Mouse (Mus musculus) forebrain, embryonic 11.5 days (tissue): ENCODE data around the gene Ccdc88c. TPM values are rescaled to one million over a fixed set of nuclear protein-coding genes. Genes with fewer than 3 reads are reported as not detected.

Experiments
- ATAC-seq: fragments of 200-750 bp; cut with Nextera tagmentation; replicated peaks from 2 replicates; pipeline ENCODE4 v1.8.0; 2017; ENCODE audit warnings: moderate TSS enrichment; ENCODE audit not compliant: low FRiP score
- DNase-seq: peaks from one replicate; pipeline ENCODE4 v3.0.0-alpha.2; 2017; ENCODE audit warnings: low spot score
- H3K27ac ChIP-seq: fragments of 300-500 bp; sonication (generic); 2 replicates; pipeline ENCODE4 v1.5.1; 2014; ENCODE audit warnings: low read depth, low read length
- H3K27me3 ChIP-seq: fragments of 300-500 bp; sonication (generic); 2 replicates; pipeline ENCODE4 v1.6.1; 2014; ENCODE audit warnings: mild to moderate bottlenecking, low read length, mixed read lengths; ENCODE audit not compliant: control insufficient read depth, insufficient read depth
- H3K36me3 ChIP-seq: fragments of 300-500 bp; sonication (generic); 2 replicates; pipeline ENCODE4 v1.6.1; 2014; ENCODE audit warnings: mild to moderate bottlenecking, low read length, moderate library complexity, mixed read lengths; ENCODE audit not compliant: control insufficient read depth, insufficient read depth
- H3K4me1 ChIP-seq: fragments of 300-500 bp; sonication (generic); replicated peaks from 2 replicates; pipeline ENCODE4 v1.6.1; 2014; ENCODE audit warnings: low read length, mixed read lengths; ENCODE audit not compliant: control insufficient read depth, insufficient read depth
- H3K4me2 ChIP-seq: fragments of 300-500 bp; sonication (generic); 2 replicates; pipeline ENCODE4 v1.6.1; 2014; ENCODE audit warnings: low read depth, mild to moderate bottlenecking, low read length, moderate library complexity, mixed read lengths; ENCODE audit not compliant: severe bottlenecking
- H3K4me3 ChIP-seq: fragments of 300-500 bp; sonication (generic); 2 replicates; pipeline ENCODE4 v1.5.1; 2014; ENCODE audit warnings: low read depth, low read length
- H3K9ac ChIP-seq: fragments of 300-500 bp; sonication (generic); 2 replicates; pipeline ENCODE4 v1.6.1; 2014; ENCODE audit warnings: low read length
- H3K9me3 ChIP-seq: fragments of 300-500 bp; sonication (generic); 2 replicates; pipeline ENCODE4 v1.6.1; 2016; ENCODE audit warnings: low read length, mixed read lengths; ENCODE audit not compliant: control insufficient read depth
- WGBS: fragments of 180-500 bp; shearing (Covaris S2); extraction: QIAGEN DNeasy Blood & Tissue Kit; methylation state at CpG from one replicate; pipeline ENCODE4 v1.1.7; 2014; 5-methylcytosine and 5-hydroxymethylcytosine counted together
- polyA plus RNA-seq: library from polyadenylated mRNA; unstranded; fragments of >200 nt; fragmentation: Nextera tagmentation; extraction: Ambion mirVana; gene quantifications from 2 replicates; pipeline ENCODE4 v1.2.1, GENCODE M21; 2014

Ccdc88c gene
- polyA plus RNA-seq, 1 experiment from 2014 or later, result 27.7 TPM

DNA sequence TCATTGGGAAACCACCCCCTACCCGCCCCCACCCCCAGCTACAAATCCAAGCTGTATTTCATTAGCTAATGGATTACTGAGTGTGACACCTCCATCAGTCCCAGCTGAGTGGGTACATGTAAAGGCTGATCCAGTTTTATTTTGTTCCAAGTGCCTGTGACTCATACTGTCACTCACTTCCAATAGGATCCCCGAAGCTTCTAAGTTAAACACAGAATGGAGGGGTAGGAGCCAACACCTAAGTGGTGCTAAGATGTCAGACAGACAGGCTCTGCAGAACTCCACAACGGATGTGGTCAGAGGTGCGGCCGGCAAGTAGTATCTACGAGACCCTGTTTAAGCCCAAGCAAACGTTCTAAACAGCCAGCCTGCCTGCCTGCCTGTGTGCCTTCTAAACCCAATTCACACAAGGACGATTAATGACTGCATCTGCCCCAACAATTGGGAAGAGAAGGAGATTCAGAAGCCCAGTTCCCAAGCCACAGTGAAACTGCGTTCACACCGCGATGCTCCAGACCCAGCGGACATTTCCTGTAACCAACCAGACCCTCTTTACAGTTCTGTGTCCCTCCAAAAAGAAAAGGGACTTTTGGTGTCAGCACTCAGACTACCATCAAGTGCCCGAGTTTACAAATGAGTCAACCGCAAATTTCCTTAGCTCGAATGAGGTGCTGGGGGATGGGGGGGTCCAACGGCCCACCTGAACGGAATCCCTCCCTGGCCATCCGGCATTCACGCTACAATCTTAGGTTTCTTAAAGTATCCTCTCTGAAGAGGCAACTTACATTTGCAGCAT is 1.2 kb downstream of the Ccdc88c start:
- Histone ChIP-seq H3K36me3 (no peaks in the 10 kb centered on the region), H3K9ac (peak overlapping the region; percentile 98), H3K4me2 (peak overlapping the region; percentile 70), H3K4me1 (peaks cover 14% of the 10 kb centered on the region; the same call in 1 of the 2 replicates), H3K4me3 (peak overlapping the region; percentile 78), H3K27ac (peak overlapping the region; percentile 12; the same call in 1 of the 2 replicates), H3K27me3 (no peaks in the 10 kb centered on the region), H3K9me3 (no peaks in the 10 kb centered on the region)
- under 1% methylated on average over 19 of the region's 19 CpGs for WGBS
- DNase-seq (no peak), ATAC-seq (no peak)

DNA sequence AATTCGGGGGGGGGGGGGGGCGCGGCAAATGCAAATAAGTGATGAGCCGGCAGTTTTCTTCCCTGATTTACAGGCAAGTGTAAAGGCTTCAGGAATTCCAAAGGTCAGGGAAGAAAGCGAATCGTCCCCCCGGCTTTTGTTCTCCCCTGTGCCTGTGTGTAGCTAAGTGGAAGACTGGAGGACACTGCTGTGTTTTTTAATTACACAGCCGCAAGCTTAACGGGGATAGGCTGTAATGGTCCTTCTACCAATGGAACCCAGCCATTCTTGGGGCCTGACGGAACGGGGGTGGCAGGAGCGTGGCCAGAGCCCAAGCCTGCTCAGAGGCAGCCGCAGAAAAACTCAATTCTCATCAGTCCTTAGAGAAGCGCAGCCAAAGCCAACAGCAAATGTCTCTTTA is 1.9 kb downstream of the Ccdc88c start:
- peaks cover 14% of the 10 kb centered on the region; the same call in 1 of the 2 replicates for H3K4me1 ChIP-seq
- H3K9me3 ChIP-seq, result no peaks in the 10 kb centered on the region
- ATAC-seq (peak; percentile 28), DNase-seq (peak; percentile 76)
- peak overlapping the region; percentile 78 for H3K4me3 ChIP-seq
- no peaks in the 10 kb centered on the region for H3K27me3 ChIP-seq
- H3K4me2 ChIP-seq, result peak overlapping the region; percentile 70
- peak overlapping the region; percentile 12; the same call in 1 of the 2 replicates for H3K27ac ChIP-seq
- H3K36me3 ChIP-seq, result peaks cover 3% of the 10 kb centered on the region; the same call in 1 of the 2 replicates
- under 1% methylated on average over 14 of the region's 14 CpGs for WGBS
- H3K9ac ChIP-seq, result peak overlapping the region; percentile 98

DNA sequence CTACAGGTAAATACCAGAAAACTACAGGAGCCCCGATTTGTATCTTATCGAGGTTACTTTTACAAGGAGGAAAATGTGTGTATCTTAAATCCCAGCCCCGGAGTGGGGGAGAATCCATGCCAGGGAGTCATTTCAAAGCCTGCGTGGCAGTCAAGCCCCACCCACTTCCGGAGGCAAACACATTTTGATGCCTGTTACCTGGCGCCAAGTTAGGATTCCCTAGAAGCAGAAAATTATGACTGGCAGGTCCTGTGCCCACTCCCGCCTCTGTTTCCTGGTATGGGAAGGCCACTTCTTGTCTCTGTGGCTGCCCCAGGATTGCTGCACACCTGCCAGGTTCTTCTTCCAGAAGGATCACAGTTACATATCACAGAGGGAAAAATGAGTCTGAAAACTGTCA is 2.3 kb downstream of the Ccdc88c start:
- 50% methylated on average over 7 of the region's 7 CpGs for WGBS
- ATAC-seq, result no peak
- DNase-seq, result no peak

DNA sequence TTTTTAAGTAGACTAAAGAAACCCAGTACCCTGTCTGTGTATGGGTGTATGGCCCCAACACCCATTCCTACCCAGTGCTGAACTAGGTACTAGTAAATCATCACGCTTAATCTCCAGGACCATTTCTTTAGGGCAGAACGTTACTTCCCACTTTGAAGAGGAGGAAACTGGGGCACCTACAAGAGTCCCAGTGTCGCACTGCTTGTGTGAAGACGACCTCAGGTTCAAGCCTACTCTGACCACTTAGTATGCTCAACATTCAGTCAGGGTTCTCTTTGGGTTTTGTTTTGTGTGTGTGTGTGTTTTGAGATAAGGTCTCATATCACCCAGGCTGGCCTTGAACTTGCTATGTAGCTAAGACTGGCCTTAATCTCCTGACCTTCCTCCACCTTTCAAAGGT is 2.8 kb downstream of the Ccdc88c start:
- no peaks in the 10 kb centered on the region for H3K9me3 ChIP-seq
- ATAC-seq (no peak), DNase-seq (no peak)
- no peak overlapping the region; the same call in 1 of the 2 replicates for H3K9ac ChIP-seq
- H3K27ac ChIP-seq, result no peak overlapping the region
- 86% methylated on average over 4 of the region's 4 CpGs for WGBS
- no peaks in the 10 kb centered on the region for H3K27me3 ChIP-seq
- H3K4me1 ChIP-seq, result peaks cover 14% of the 10 kb centered on the region; the same call in 1 of the 2 replicates
- peak overlapping the region; percentile 70; the same call in 1 of the 2 replicates for H3K4me2 ChIP-seq
- peak overlapping the region; percentile 78; the same call in 1 of the 2 replicates for H3K4me3 ChIP-seq
- H3K36me3 ChIP-seq, result peaks cover 5% of the 10 kb centered on the region

More for the DNA sequence above, 2.3 kb downstream of the Ccdc88c start:
- Histone ChIP-seq H3K4me2 (peak overlapping the region; percentile 70), H3K9ac (peak overlapping the region; percentile 98), H3K9me3 (no peaks in the 10 kb centered on the region), H3K27me3 (no peaks in the 10 kb centered on the region), H3K4me1 (peaks cover 14% of the 10 kb centered on the region; the same call in 1 of the 2 replicates), H3K36me3 (peaks cover 3% of the 10 kb centered on the region), H3K4me3 (peak overlapping the region; percentile 78), H3K27ac (no peak overlapping the region)

DNA sequence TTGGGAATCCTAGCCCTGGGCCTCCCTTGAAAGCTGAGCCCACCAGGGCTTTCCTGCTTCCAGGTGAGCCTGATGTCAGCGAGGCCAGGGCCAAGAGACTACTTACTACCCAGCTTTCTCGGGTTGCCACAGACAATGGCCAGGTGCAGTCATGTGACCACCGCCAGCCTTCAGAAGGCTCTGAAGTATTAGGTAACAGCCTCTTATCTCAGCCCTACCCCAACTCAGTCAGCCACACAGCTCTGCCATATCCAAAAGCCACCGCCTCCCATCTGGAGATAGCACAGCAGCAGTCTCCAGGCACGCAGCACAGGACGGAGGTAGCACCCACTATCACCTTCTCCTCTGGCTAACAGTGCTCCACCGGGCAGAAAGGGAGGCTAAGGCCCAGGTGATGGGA is 3.5 kb downstream of the Ccdc88c start:
- H3K4me2 ChIP-seq, result no peak overlapping the region
- WGBS, result 63% methylated on average over 7 of the region's 7 CpGs
- no peak overlapping the region for H3K9ac ChIP-seq
- DNase-seq (no peak), ATAC-seq (no peak)
- peaks cover 14% of the 10 kb centered on the region; the same call in 1 of the 2 replicates for H3K4me1 ChIP-seq
- H3K27ac ChIP-seq, result no peak overlapping the region
- peaks cover 7% of the 10 kb centered on the region for H3K36me3 ChIP-seq
- no peaks in the 10 kb centered on the region for H3K9me3 ChIP-seq
- H3K27me3 ChIP-seq, result no peaks in the 10 kb centered on the region
- H3K4me3 ChIP-seq, result no peak overlapping the region

DNA sequence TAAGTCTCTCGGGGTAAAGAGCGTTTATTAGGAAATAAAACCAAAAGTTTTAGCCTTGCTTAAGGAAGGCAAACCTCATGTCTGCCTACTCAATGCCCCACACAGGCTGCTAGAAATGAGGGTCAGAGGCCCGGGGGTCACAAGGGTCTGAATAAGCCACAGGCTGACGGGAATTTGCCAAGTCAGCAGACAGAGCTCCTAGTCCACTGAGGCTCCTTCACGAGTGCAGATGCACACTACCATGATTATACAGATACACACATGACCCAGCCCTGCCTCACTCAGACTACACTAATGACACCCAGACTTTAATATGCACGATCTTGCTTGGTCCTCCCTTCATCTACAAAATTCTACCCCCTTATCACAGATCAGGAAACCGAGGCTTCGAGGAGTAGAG is 4.0 kb downstream of the Ccdc88c start:
- 67% methylated on average over 8 of the region's 8 CpGs for WGBS
- no peak overlapping the region for H3K4me2 ChIP-seq
- no peak overlapping the region for H3K27ac ChIP-seq
- peaks cover 14% of the 10 kb centered on the region; the same call in 1 of the 2 replicates for H3K4me1 ChIP-seq
- no peaks in the 10 kb centered on the region for H3K9me3 ChIP-seq
- DNase-seq (peak; percentile 49), ATAC-seq (no peak)
- no peak overlapping the region for H3K4me3 ChIP-seq
- peaks cover 10% of the 10 kb centered on the region for H3K36me3 ChIP-seq
- H3K27me3 ChIP-seq, result no peaks in the 10 kb centered on the region
- H3K9ac ChIP-seq, result no peak overlapping the region

DNA sequence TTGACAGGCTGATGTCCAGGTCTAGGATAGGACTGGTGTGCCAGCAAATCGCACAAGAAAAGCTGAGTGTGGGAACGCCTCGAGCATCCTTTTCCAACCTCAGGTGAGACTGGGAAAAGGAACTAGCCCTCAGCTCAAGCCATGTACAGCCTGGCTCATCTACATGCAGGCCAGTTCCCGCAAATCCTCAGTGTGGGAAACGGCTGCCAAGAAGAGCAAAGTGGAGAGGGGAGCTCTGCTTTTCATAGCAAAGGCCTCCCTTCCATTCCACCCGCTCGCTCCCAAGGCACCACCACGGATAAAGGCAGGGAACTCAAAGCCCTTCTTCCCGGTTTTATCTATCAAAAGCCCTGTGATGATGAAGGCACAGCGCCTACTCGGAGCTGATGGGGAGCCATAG is 5.7 kb downstream of the Ccdc88c start:
- Histone ChIP-seq H3K27me3 (no peaks in the 10 kb centered on the region), H3K9ac (no peak overlapping the region), H3K4me1 (peaks cover 23% of the 10 kb centered on the region; the same call in 1 of the 2 replicates), H3K4me2 (no peak overlapping the region), H3K27ac (no peak overlapping the region), H3K36me3 (peaks cover 10% of the 10 kb centered on the region), H3K9me3 (no peaks in the 10 kb centered on the region), H3K4me3 (no peak overlapping the region)
- DNase-seq (peak; percentile 33), ATAC-seq (no peak)
- 81% methylated on average over 11 of the region's 11 CpGs for WGBS

DNA sequence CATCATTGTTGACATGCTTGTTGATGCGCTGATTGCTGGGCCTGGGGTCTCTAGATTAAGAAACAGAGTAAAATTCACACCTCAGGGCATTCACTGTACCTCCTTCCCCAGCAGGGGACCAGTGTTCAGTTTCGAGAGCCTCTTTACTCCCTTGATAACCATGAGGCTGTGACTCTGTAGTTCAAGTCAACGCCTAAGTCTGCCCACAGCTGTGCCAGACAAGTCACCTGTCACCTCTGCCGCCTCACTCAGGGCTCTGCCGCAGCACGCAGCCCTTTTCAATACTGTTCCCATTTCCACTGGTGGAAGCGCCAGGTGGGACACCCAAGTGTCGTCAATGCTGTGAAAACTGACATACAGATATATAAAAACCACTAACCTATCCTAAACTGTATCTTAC is 6.5 kb downstream of the Ccdc88c start:
- H3K27ac ChIP-seq, result no peak overlapping the region
- no peak overlapping the region for H3K9ac ChIP-seq
- no peak overlapping the region for H3K4me2 ChIP-seq
- H3K4me1 ChIP-seq, result peaks cover 27% of the 10 kb centered on the region; the same call in 1 of the 2 replicates
- H3K4me3 ChIP-seq, result no peak overlapping the region
- H3K9me3 ChIP-seq, result no peaks in the 10 kb centered on the region
- DNase-seq (peak; percentile 19), ATAC-seq (no peak)
- no peaks in the 10 kb centered on the region for H3K27me3 ChIP-seq
- peaks cover 10% of the 10 kb centered on the region for H3K36me3 ChIP-seq
- WGBS, result 89% methylated on average over 8 of the region's 8 CpGs
